Mouse (Mus musculus) myocyte (in vitro differentiated cells): ENCODE measurements around the gene Gmds. TPM values are rescaled to one million over a fixed set of nuclear protein-coding genes. Genes with fewer than 3 reads are reported as not detected.
A peak's percentile ranks its signal among the peaks of the same experiment; 100 is the strongest.

Source experiments
- H3K27me3 ChIP-seq: one replicate; pipeline ENCODE4 v1.6.1; 2011; ENCODE audit not compliant: control insufficient read depth, insufficient read depth, insufficient read length
- H3K36me3 ChIP-seq: one replicate; pipeline ENCODE4 v1.6.1; 2011; ENCODE audit not compliant: control insufficient read depth, insufficient read depth
- H3K4me2 ChIP-seq: one replicate; pipeline ENCODE4 v1.6.1; 2011; ENCODE audit warnings: low read depth, control low read depth
- H3K4me3 ChIP-seq: one replicate; pipeline ENCODE4 v1.5.1; 2011; ENCODE audit warnings: mild to moderate bottlenecking, control low read depth, moderate library complexity
- H3K79me2 ChIP-seq: one replicate; pipeline ENCODE4 v1.6.1; 2011; ENCODE audit not compliant: control insufficient read depth, insufficient read depth
- H3ac ChIP-seq: one replicate; pipeline ENCODE4 v1.6.1; 2011; ENCODE audit not compliant: control insufficient read depth, insufficient read length
- CEBPB ChIP-seq: IDR thresholded peaks from 2 replicates; pipeline ENCODE4 v1.6.1; 2011; ENCODE audit warnings: mild to moderate bottlenecking, moderate library complexity; ENCODE audit not compliant: poor library complexity, insufficient read depth, severe bottlenecking
- E2F4 ChIP-seq: IDR thresholded peaks from one replicate; pipeline ENCODE4 v1.6.1; 2011; ENCODE audit warnings: mild to moderate bottlenecking, control low read depth, moderate library complexity; ENCODE audit not compliant: insufficient read depth
- MAX ChIP-seq: IDR thresholded peaks from one replicate; pipeline ENCODE4 v1.6.1; 2011; ENCODE audit warnings: low read depth, mild to moderate bottlenecking, control low read depth
- MYOD1 ChIP-seq, 3 experiments: IDR thresholded peaks; one replicate each; pipeline ENCODE4 v1.6.1; 2011; ENCODE audit warnings: control low read depth in 2 of 3, low read depth in 2 of 3, mild to moderate bottlenecking in 2 of 3, moderate library complexity in 1 of 3; ENCODE audit not compliant: insufficient read length in 2 of 3, control insufficient read depth in 1 of 3
- MYOG ChIP-seq, 3 experiments: IDR thresholded peaks; one replicate each; pipeline ENCODE4 v1.6.1; 2011; ENCODE audit warnings: control low read depth in 2 of 3, low read depth in 2 of 3, mild to moderate bottlenecking in 2 of 3; ENCODE audit not compliant: insufficient read length in 2 of 3, control insufficient read depth in 1 of 3, insufficient read depth in 1 of 3
- POLR2A ChIP-seq: IDR thresholded peaks from one replicate; pipeline ENCODE4 v1.6.1; 2011; ENCODE audit warnings: low read depth, mild to moderate bottlenecking, control low read depth, moderate library complexity; ENCODE audit not compliant: insufficient read length
- POLR2AphosphoS2 ChIP-seq: IDR thresholded peaks from one replicate; pipeline ENCODE4 v1.6.1; 2011; ENCODE audit warnings: low read depth, control low read depth; ENCODE audit not compliant: insufficient read length
- REST ChIP-seq: IDR thresholded peaks from one replicate; pipeline ENCODE4 v1.6.1; 2011; ENCODE audit warnings: mild to moderate bottlenecking, control low read depth, moderate library complexity; ENCODE audit not compliant: insufficient read depth, insufficient read length
- SRF ChIP-seq: IDR thresholded peaks from one replicate; pipeline ENCODE4 v1.6.1; 2011; ENCODE audit warnings: low read depth; ENCODE audit not compliant: control insufficient read depth, insufficient read length
- TCF12 ChIP-seq: IDR thresholded peaks from one replicate; pipeline ENCODE4 v1.6.1; 2011; ENCODE audit warnings: mild to moderate bottlenecking, control low read depth; ENCODE audit not compliant: poor library complexity, insufficient read depth, severe bottlenecking
- TCF3 ChIP-seq: IDR thresholded peaks from one replicate; pipeline ENCODE4 v1.6.1; 2011; ENCODE audit warnings: low read depth, control low read depth; ENCODE audit not compliant: insufficient read length
- USF1 ChIP-seq: IDR thresholded peaks from one replicate; pipeline ENCODE4 v1.6.1; 2011; ENCODE audit warnings: low read depth, mild to moderate bottlenecking, control low read depth, moderate library complexity
- polyA plus RNA-seq: library from polyadenylated mRNA; unstranded; fragments of >200 nt; fragmentation: generic; extraction: Trizol; gene quantifications from one replicate; pipeline ENCODE4 v1.2.1, GENCODE M21; 2012; ENCODE audit warnings: missing spikeins

The Gmds gene
- polyA plus RNA-seq, 1 experiment, result 13.1 TPM

- Histone ChIP-seq H3K4me2 (no peak overlapping the region), H3K4me3 (no peak overlapping the region), H3ac (no peak overlapping the region), H3K36me3 (no peaks in the 10 kb centered on the region), H3K27me3 (no peaks in the 10 kb centered on the region), H3K79me2 (no peaks in the 10 kb centered on the region)
- TF ChIP-seq USF1 (no peak), SRF (no peak), CEBPB (no peak), TCF12 (no peak), MYOG (IDR thresholded peaks at IDR 0.05; ENCODE audit: control insufficient read depth in 1 of 3, insufficient read depth in 1 of 3, insufficient read length in 2 of 3, low read depth in 2 of 3) (no peak), TCF3 (no peak)
These were observed 313.7 kb downstream of the Gmds start for GRCm38 (mm10) chr13:32024822-32025221.

DNA sequence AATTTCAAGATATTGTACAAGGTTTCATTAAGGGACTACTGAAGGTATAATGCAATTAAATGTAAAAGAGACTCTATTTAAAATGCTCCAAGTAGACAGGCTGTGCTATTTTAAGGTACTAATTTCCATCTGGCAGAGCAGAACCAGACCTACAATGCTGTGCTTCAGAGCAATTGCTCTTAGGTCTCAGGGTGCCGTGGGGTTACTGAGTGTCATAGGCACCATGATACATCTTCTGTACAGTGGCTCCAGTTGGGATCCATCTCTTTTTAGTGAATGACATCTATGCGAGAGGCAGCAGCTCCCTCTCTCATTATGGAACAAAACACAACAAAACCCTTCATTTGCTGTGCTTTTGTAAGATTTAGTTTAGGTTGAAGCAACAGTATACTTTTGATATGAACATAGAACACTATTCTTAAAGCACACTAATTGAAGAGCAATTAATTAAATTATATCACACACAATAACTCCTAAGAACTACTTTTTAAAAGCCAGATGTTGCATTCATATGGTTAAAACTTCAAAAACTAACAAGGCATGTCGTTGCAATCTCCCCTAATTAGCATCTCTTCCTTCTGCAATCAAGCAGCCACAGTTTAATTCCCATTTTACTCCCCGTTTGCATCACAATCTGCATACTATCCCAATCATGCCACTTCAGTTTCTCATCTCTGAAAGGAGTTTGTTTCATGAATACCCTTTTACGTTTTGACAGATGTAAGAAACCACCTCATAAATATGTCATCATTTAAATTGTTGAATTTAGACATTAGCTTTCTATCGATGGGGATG lies 317.9 kb downstream of the Gmds start:
- H3K36me3 ChIP-seq, result no peaks in the 10 kb centered on the region
- no peaks in the 10 kb centered on the region for H3K27me3 ChIP-seq
- no peak overlapping the region for H3K4me2 ChIP-seq
- TF ChIP-seq CEBPB, result no peak
- no peak for TF ChIP-seq MAX
- no peak for TF ChIP-seq TCF3
- no peak for TF ChIP-seq SRF
- no peak for TF ChIP-seq POLR2A
- TF ChIP-seq REST, result no peak
- no peak for TF ChIP-seq TCF12
- no peak for TF ChIP-seq E2F4
- TF ChIP-seq POLR2AphosphoS2, result no peak
- TF ChIP-seq MYOD1 (IDR thresholded peaks at IDR 0.05; ENCODE audit: control insufficient read depth in 1 of 3, insufficient read length in 2 of 3, low read depth in 2 of 3), result no peak
- TF ChIP-seq MYOG (IDR thresholded peaks at IDR 0.05; ENCODE audit: control insufficient read depth in 1 of 3, insufficient read depth in 1 of 3, insufficient read length in 2 of 3, low read depth in 2 of 3), result no peak
- no peak for TF ChIP-seq USF1
- no peak overlapping the region for H3K4me3 ChIP-seq
- no peaks in the 10 kb centered on the region for H3K79me2 ChIP-seq
- H3ac ChIP-seq, result no peak overlapping the region

GRCm38 (mm10) chr13:32019256-32019620 lies 319.3 kb downstream of the Gmds start:
- Histone ChIP-seq H3ac (no peak overlapping the region), H3K4me3 (no peak overlapping the region), H3K4me2 (peak overlapping the region; percentile 22), H3K27me3 (no peaks in the 10 kb centered on the region), H3K36me3 (no peaks in the 10 kb centered on the region), H3K79me2 (no peaks in the 10 kb centered on the region)
- TF ChIP-seq E2F4 (no peak), USF1 (no peak), MAX (no peak)

DNA sequence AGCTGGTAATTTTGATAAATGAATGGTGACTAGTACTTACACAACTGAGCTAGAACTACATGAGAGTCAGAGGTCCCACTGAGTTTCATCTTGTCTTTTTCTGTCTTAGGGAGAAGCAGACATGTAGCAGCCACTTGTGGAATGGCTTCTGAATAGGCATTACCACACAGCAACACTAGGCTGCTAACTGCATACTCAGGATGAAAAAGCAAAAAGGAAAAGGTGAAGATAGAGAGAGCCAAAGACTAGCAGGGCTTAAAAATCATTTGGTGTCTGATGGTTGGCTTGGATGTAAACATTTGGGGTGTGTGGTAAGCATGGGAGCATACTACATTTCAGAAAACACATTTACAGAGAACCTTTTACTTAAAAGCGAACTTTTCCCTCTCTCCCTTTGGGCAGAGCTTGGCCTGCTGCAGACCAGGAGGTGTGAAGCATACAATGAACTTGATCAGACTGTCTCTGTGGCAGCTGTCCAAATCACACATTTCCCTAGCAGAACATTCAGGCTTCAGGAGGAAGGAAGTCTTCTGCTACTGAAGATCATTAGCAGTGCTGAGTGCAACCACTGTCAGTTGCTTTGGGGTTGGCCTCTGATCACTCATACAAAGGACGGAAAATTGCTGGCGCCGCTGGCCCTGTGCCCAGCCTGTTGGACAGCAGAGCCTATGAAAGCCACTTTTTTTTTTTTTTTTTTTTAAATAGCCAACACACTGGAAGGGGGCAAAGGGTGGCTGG lies 319.9 kb downstream of the Gmds start:
- no peaks in the 10 kb centered on the region for H3K27me3 ChIP-seq
- no peak for TF ChIP-seq TCF12
- no peak for TF ChIP-seq REST
- TF ChIP-seq E2F4, result no peak
- no peak for TF ChIP-seq CEBPB
- TF ChIP-seq MYOG (IDR thresholded peaks at IDR 0.05; ENCODE audit: control insufficient read depth in 1 of 3, insufficient read depth in 1 of 3, insufficient read length in 2 of 3, low read depth in 2 of 3), result no peak
- no peak for TF ChIP-seq USF1
- no peak for TF ChIP-seq MYOD1 (IDR thresholded peaks at IDR 0.05; ENCODE audit: control insufficient read depth in 1 of 3, insufficient read length in 2 of 3, low read depth in 2 of 3)
- no peak for TF ChIP-seq POLR2AphosphoS2
- no peak for TF ChIP-seq POLR2A
- no peak for TF ChIP-seq TCF3
- no peak for TF ChIP-seq MAX
- no peak for TF ChIP-seq SRF
- H3K4me3 ChIP-seq, result no peak overlapping the region
- no peaks in the 10 kb centered on the region for H3K79me2 ChIP-seq
- H3K36me3 ChIP-seq, result no peaks in the 10 kb centered on the region
- H3K4me2 ChIP-seq, result peak overlapping the region; percentile 22
- H3ac ChIP-seq, result no peak overlapping the region

- Histone ChIP-seq H3K79me2 (no peaks in the 10 kb centered on the region), H3K4me3 (no peak overlapping the region), H3K27me3 (no peaks in the 10 kb centered on the region), H3K36me3 (no peaks in the 10 kb centered on the region), H3K4me2 (peak overlapping the region; percentile 59), H3ac (no peak overlapping the region)
- no peak for TF ChIP-seq POLR2AphosphoS2
These were observed 329.7 kb downstream of the Gmds start for GRCm38 (mm10) chr13:32008802-32009201.
